Mouse (Mus musculus) T-cell, adult 2 months (primary cell): ENCODE data around the gene Etaa1.
"Not testable (repeated sequence)": the region's sequence is repeated elsewhere in the genome, so short reads cannot be mapped to it uniquely, and the experiment has no call there.

ENCODE experiments used
- DNase-seq: peaks from one replicate; pipeline ENCODE4 v3.0.0; 2022; ENCODE audit warnings: low spot score

The Etaa1 gene

GRCm38 (mm10) chr11:17953231-17954134, at the start of gene Etaa1:
Gene Etaa1, minus strand, starts transcription at chr11:17953875.
- peak; percentile 93 for DNase-seq

DNA sequence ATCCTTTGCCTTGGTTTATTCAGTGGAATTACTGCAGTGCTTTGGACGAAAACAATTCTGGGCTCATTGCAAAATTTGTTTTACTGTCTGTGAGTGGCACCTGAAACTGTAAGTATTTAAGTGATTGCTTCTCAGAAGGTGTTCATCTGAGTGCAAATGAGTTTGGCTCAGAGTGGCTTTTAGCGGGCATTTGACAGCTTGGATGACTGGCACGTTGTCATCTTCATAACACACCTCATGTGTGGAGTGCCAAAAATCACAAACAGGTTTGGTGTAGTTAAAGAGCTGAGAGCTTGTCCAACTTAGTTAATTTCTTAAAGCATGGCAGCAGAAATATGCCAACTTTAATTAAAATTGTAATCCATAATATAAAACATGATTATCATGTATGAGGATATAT, 40.5 kb upstream of the Etaa1 start:
- no peak for DNase-seq

DNA sequence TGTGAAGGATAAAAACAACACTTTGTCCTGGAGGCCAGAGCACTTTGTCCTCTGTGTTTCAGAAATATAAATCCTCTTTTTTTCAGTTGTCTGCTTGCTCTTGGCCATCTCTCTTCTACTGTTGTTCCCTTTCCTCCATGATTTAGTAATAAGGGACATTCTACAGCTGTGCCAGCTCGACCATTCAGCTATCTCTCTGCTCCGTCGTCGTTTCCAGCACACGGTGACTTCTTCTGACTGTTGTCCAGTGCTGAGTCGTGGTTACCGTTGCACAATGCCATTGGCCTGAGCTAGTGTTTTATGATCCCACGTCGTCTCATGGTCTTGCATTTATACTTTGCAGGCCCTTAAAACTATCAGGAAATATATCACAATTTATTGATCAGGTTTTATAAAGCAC, 38.6 kb upstream of the Etaa1 start:
- DNase-seq: no peak

DNA sequence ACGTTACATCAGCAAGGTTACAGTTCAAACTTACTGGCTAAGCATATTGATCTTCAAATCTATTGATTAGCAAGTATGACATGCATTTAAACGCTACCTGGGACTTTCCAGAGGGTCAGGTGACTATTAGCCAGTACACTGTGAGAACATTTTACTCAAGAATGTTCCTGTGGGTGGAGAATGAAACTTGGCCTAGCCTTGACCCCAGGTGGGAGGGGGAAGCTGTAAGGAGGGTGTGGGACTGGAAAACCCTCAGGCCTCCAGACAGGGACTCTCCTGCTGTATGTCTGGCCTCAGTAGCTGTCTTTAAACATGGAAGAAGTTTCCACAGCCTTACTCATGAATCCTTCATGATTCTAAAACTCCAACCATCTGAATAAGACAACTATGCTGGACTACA, 29.7 kb upstream of the Etaa1 start:
- no peak for DNase-seq

DNA sequence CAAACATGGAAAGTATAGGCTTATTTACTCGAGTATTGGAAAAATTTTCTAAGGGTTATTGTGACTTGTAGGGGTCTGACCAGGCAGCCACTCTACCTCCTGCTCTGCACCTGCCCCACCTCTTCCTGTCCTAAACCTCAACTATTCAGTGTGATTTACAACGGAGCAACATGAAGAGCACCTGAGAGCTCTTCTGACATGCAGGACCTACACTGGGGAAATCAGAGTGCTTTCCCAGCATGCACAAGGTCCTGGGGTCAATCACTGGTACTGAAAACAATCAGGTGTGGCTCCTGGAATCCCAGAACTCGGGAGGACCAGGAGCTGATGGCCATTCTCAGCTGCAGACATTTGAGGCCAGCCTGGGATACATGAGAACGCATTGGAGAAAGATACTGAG, 27.6 kb upstream of the Etaa1 start:
- DNase-seq: no peak

GRCm38 (mm10) chr11:17975581-17975980, 21.9 kb upstream of the Etaa1 start:
- no peak for DNase-seq

DNA sequence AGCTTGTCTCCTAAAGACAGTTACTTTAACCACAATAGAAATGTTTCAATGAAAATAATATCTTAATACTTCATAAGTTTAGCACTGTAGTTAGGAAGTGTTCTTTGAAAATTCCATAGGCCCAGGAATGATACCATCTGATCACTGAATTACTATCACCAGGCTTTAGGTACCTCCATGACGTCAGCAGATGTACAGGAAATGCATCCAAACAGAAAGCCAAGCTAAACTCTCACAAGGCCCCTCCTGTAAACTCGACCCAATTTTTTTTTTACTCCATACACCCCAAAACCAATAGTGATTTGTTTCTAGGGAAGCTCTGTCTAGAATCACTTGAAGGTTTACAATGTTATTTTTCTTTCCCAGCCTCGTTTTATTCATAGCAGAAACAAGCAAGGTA, 884 bp downstream of the Etaa1 start:
- peak; percentile 25 for DNase-seq

- no peak for DNase-seq
Observed at GRCm38 (mm10) chr11:17951336-17951735, 2.3 kb downstream of the Etaa1 start.

DNA sequence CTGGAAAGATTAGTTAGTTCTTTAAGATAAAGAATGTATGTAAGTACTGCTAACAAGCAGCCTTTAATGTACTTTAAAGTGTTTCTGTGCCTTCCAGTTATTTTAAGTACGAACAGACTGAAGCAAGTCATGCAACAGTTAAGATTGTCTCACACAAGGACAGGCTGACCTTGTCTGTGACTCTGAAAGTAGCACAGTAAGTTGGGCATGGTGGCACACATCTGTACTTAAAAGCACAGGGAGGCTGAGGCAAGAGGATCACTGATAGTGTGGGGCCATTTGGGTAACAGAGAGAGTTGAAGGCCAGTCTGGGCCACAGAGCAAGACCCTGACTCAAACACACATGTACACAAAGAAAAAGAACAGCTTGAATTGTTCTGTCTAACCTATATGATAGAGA, 14.5 kb downstream of the Etaa1 start:
- DNase-seq: no peak

GRCm38 (mm10) chr11:17937931-17938330, 15.7 kb downstream of the Etaa1 start:
- no peak for DNase-seq

DNA sequence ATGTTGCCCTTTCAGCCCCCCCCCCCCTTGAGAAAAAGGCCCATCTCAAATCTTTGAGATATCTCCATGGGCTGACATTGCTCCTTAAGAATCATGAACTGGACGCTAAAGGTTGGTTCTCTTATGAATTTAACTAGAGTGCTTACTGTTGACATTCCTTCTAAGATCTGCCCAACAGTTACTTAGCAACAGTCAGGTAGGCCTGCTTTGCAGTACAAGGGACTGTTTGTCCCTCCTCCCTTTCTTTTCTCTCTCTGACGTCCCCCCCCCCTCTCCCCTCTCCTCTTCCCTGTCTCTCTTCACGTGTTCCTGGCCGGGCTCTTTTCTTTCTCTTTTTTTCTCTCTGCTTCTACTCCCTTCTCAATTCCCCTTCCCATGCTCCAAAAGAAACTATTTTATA, 35.8 kb downstream of the Etaa1 start:
- no peak for DNase-seq

GRCm38 (mm10) chr11:17917101-17917500, 36.6 kb downstream of the Etaa1 start:
- no peak for DNase-seq

DNA sequence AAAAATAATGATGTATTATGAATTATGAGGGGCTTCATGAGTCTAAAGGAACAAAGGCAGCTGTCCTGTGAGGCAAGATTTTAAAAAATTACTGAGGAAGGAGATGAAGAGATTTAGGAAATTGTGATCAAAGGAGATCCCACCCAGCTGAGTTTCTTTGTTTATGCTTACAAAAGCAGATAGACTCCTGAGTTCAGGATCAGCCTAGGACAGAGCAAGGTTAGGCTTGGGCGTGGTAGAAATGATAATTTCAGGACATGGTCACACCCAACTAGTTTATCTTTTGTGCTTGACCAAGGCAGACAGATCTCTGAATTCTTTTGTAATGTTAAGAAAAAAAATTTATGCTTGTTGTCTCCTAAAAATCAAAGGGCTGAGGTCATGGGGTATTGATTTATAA, 37.2 kb downstream of the Etaa1 start:
- DNase-seq: no peak

- DNase-seq: not testable (repeated sequence)
Observed at GRCm38 (mm10) chr11:17900996-17901395, 52.7 kb downstream of the Etaa1 start.
